Mouse (Mus musculus): Measurements from ENCODE around the gene Anapc11. TPM values are rescaled to one million over a fixed set of nuclear protein-coding genes. Genes with fewer than 3 reads are reported as not detected.

The Anapc11 gene
- polyA plus RNA-seq, 1 experiment from 2014 or later: 267 TPM

DNA sequence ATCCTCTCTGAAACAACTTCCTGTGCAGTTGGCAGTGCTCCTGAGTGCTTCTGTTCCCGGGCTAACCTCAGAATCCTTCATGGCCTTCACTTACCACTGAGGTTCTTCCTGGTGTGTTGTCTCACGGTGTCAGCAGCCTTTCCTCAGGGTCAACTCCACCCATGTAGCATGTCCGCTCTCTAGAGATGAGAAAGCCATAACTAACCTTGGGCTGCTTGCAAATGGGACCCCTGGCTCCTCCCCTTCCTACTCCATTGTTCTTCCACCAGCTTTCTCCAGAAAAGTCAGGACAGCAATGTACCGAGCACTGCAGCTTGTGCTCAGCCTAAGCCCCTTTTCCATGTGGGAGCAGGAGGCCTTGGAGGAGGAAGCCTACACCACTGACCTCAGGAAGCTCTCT lies 8.5 kb downstream of the Anapc11 start:
- Histone ChIP-seq H3K27ac (ENCODE audit: low read length) (no peak overlapping the region), H3K4me2 (replicated peaks; ENCODE audit: low read depth, low read length) (no peak overlapping the region), H3K36me3 (ENCODE audit: control insufficient read depth, insufficient read depth, low read length) (peaks cover 46% of the 10 kb centered on the region), H3K9me3 (ENCODE audit: control insufficient read depth, low read depth, low read length) (no peaks in the 10 kb centered on the region), H3K4me3 (ENCODE audit: low read depth, low read length) (no peak overlapping the region), H3K4me1 (ENCODE audit: control insufficient read depth, insufficient read depth, low read length) (peaks cover 21% of the 10 kb centered on the region), H3K9ac (replicated peaks; ENCODE audit: low read depth, low read length) (no peak overlapping the region), H3K27me3 (ENCODE audit: control insufficient read depth, insufficient read depth, low read length) (no peaks in the 10 kb centered on the region)
- ATAC-seq (ENCODE audit: insufficient number of reproducible peaks, insufficient read depth, low FRiP score, low read depth): no peak
- WGBS: 75% methylated on average over 4 of the region's 4 CpGs

DNA sequence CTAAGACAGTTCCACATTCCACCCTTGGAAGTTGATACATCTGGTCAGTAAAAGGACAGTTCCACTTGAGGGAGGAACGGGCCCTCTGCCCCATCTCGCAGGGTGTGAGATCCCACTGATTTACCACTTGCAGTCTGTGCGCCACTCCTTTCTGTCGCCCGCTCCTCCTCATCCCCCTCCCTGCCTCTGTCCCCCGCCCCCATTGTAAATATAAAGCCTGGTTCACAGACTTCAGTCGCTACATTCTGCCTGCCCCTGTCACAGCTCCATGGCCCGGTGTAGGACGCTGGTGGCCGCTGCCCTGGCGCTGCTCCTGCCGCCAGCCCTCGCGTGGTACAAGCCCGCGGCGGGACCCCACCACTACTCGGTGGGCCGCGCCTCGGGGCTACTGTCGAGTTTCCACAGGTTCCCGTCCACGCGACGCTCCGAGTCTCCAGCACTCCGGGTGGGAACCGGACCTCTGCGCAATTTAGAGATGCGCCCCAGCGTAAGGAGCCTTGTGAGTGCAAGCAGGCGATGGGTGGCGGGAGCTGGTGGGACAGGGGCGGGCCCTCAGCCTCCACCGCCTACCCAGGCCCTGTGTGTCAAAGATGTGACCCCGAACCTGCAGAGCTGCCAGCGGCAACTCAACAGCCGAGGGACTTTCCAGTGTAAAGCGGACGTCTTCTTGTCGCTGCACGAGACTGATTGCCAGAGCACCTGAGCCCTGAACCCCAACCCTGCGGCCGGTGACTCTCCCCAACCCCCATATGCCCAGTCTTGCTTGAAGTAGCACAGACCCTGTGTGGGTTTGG lies 10.2 kb downstream of the Anapc11 start, which contains the start of gene Npb:
TSS of gene Npb (plus strand) at position 237 of the 794 bp plus-strand sequence.
- Histone ChIP-seq H3K9me3 (ENCODE audit: control insufficient read depth, low read depth, low read length) (no peaks in the 10 kb centered on the region), H3K9ac (replicated peaks; ENCODE audit: low read depth, low read length) (peak within 1 kb of the TSS; percentile 42; the same call in 1 of the 2 replicates), H3K27me3 (ENCODE audit: control insufficient read depth, insufficient read depth, low read length) (no peaks in the 10 kb centered on the region), H3K4me1 (ENCODE audit: control insufficient read depth, insufficient read depth, low read length) (peaks cover 21% of the 10 kb centered on the region), H3K36me3 (ENCODE audit: control insufficient read depth, insufficient read depth, low read length) (peaks cover 48% of the 10 kb centered on the region), H3K4me3 (ENCODE audit: low read depth, low read length) (peak within 1 kb of the TSS; percentile 29), H3K27ac (ENCODE audit: low read length) (no peak within 1 kb of the TSS), H3K4me2 (replicated peaks; ENCODE audit: low read depth, low read length) (peak within 1 kb of the TSS; percentile 70)
- ATAC-seq (ENCODE audit: insufficient number of reproducible peaks, insufficient read depth, low FRiP score, low read depth): 0 out of 2 replicates have a peak, but pooled peaks have one; percentile 34
- WGBS: 2% methylated on average over 45 of the region's 45 CpGs

DNA sequence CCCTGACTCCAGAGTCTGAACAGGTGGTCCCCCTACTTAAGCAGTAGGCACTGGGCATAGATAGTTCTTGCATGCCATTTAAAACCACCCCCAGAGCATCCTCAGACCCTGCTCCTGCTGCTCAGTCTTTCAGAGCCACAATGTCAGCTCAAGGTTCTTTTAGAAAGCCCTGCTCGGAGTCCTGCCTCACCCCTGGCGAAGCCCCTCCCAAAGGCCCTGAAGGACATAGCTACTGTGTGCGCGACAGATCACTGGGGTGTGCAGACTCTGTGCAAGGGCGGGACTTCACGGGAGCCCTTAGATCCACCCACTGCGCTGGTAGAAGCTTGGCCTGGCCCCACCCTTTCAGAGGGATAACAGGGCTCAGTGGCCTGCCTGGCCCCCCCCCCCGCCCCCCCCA lies 11.0 kb downstream of the Anapc11 start:
- Histone ChIP-seq H3K4me3 (ENCODE audit: low read depth, low read length) (no peak overlapping the region), H3K9me3 (ENCODE audit: control insufficient read depth, low read depth, low read length) (no peaks in the 10 kb centered on the region), H3K4me2 (replicated peaks; ENCODE audit: low read depth, low read length) (no peak overlapping the region), H3K36me3 (ENCODE audit: control insufficient read depth, insufficient read depth, low read length) (peaks cover 50% of the 10 kb centered on the region), H3K27ac (ENCODE audit: low read length) (no peak overlapping the region), H3K4me1 (ENCODE audit: control insufficient read depth, insufficient read depth, low read length) (peaks cover 21% of the 10 kb centered on the region), H3K9ac (replicated peaks; ENCODE audit: low read depth, low read length) (no peak overlapping the region), H3K27me3 (ENCODE audit: control insufficient read depth, insufficient read depth, low read length) (no peaks in the 10 kb centered on the region)
- WGBS: 42% methylated on average over 8 of the region's 8 CpGs
- peak; percentile 73 for ATAC-seq (ENCODE audit: insufficient number of reproducible peaks, insufficient read depth, low FRiP score, low read depth)

DNA sequence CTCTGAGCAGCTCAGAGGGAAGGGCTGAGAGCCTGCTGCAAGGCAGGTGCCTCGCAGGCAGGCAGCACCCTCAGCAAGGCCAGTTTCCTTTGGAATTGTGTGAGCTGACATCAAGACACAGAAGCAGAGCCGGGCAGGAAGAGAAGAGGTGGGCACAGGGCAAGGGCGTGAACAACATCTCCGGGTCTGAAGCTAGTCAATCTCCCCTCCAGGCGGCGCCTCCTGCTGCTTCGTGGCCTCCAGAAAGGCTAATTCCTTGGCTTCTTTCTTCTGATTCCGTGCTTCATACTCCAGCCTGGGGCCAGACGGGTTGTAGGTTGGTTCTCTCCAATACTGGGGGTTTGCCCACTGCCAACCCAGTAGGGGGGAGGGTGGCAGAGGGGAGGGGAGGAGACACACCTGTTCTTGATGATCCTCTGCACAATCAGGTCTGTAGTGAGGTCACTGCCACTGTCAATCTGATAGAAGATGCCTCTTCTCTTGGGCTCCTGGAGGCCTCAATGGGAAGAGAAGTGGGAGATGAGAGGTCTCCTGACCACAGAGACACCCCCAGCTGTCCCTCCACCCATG lies 12.3 kb downstream of the Anapc11 start:
- Histone ChIP-seq H3K9me3 (ENCODE audit: control insufficient read depth, low read depth, low read length) (no peaks in the 10 kb centered on the region), H3K36me3 (ENCODE audit: control insufficient read depth, insufficient read depth, low read length) (peaks cover 37% of the 10 kb centered on the region), H3K4me1 (ENCODE audit: control insufficient read depth, insufficient read depth, low read length) (peaks cover 21% of the 10 kb centered on the region), H3K4me3 (ENCODE audit: low read depth, low read length) (no peak overlapping the region), H3K27me3 (ENCODE audit: control insufficient read depth, insufficient read depth, low read length) (no peaks in the 10 kb centered on the region), H3K27ac (ENCODE audit: low read length) (no peak overlapping the region), H3K4me2 (replicated peaks; ENCODE audit: low read depth, low read length) (no peak overlapping the region), H3K9ac (replicated peaks; ENCODE audit: low read depth, low read length) (no peak overlapping the region)
- WGBS: 88% methylated on average over 9 of the region's 9 CpGs
- ATAC-seq (ENCODE audit: insufficient number of reproducible peaks, insufficient read depth, low FRiP score, low read depth): no peak

DNA sequence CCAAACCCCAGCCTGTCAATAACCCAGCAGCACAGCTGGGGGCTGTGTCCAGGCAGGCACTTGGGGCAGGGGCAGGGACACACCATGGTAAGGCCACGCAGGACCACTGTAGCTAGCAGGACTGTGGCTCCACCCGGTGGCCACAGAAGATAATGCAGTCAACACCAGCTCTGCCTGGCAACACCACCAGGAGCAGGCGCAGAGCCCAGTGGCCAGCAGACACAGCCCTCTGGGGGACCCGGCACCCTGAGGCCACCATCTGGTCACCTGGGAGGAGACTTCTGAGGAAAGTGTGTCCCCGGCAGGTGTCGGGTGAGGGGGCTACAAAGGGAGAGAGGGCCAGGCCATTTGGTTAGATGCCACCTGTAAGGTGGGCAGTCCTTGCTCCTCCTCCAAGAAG lies 14.5 kb downstream of the Anapc11 start:
- Histone ChIP-seq H3K9ac (replicated peaks; ENCODE audit: low read depth, low read length) (no peak overlapping the region), H3K4me3 (ENCODE audit: low read depth, low read length) (no peak overlapping the region), H3K4me1 (ENCODE audit: control insufficient read depth, insufficient read depth, low read length) (peaks cover 27% of the 10 kb centered on the region), H3K4me2 (replicated peaks; ENCODE audit: low read depth, low read length) (no peak overlapping the region), H3K9me3 (ENCODE audit: control insufficient read depth, low read depth, low read length) (no peaks in the 10 kb centered on the region), H3K27ac (ENCODE audit: low read length) (no peak overlapping the region), H3K36me3 (ENCODE audit: control insufficient read depth, insufficient read depth, low read length) (peaks cover 34% of the 10 kb centered on the region), H3K27me3 (ENCODE audit: control insufficient read depth, insufficient read depth, low read length) (no peaks in the 10 kb centered on the region)
- WGBS: 28% methylated on average over 6 of the region's 6 CpGs
- ATAC-seq (ENCODE audit: insufficient number of reproducible peaks, insufficient read depth, low FRiP score, low read depth): no peak

DNA sequence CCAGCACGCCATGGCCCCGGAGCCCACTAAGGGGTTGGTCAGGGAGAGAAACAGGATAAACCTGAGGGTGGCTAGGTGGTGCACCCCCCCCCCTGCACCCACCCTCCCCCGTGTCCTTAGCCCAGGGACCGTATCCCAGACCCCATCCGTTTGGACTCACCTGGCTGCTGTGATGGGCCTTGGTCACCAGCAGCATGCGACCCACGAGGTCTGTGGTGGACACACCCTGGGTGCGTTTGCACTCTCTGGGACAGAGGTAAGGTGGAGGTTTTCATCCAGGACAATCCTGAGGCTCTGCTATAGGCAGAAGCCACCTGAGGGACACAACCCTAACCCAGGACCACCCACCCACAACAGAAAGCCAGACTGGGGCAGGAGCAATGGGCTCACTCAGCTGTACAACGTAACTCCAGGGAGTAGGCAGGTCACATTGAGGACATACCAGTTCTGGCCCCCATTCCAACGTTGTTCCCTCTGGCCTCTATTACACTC lies 15.3 kb downstream of the Anapc11 start:
- Histone ChIP-seq H3K4me3 (ENCODE audit: low read depth, low read length) (no peak overlapping the region), H3K4me2 (replicated peaks; ENCODE audit: low read depth, low read length) (no peak overlapping the region), H3K27ac (ENCODE audit: low read length) (no peak overlapping the region), H3K9ac (replicated peaks; ENCODE audit: low read depth, low read length) (no peak overlapping the region), H3K9me3 (ENCODE audit: control insufficient read depth, low read depth, low read length) (no peaks in the 10 kb centered on the region), H3K27me3 (ENCODE audit: control insufficient read depth, insufficient read depth, low read length) (no peaks in the 10 kb centered on the region), H3K36me3 (ENCODE audit: control insufficient read depth, insufficient read depth, low read length) (peaks cover 36% of the 10 kb centered on the region), H3K4me1 (ENCODE audit: control insufficient read depth, insufficient read depth, low read length) (peaks cover 20% of the 10 kb centered on the region)
- WGBS: 86% methylated on average over 10 of the region's 10 CpGs
- no peak for ATAC-seq (ENCODE audit: insufficient number of reproducible peaks, insufficient read depth, low FRiP score, low read depth)

DNA sequence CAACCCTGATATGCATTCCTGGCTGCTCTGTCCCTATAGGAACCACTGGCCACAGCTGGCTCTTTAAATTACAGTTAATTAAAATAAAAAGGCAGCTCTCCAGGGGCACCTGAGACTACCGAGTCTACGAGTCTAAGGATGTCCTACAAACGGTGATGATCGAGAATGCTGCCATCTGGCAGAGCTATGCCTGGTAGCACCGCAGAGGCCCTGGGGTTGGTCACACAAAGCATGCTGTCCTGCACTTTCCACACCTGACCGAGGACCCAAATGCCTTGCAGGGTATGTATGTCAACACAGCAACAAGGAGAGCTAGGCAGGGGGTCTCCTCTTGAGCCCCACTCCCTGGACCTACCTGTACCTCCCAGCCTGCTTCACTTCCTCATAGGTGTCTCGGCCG lies 15.8 kb downstream of the Anapc11 start:
- peaks cover 41% of the 10 kb centered on the region for H3K36me3 ChIP-seq (ENCODE audit: control insufficient read depth, insufficient read depth, low read length)
- no peak overlapping the region for H3K27ac ChIP-seq (ENCODE audit: low read length)
- no peaks in the 10 kb centered on the region for H3K27me3 ChIP-seq (ENCODE audit: control insufficient read depth, insufficient read depth, low read length)
- H3K9me3 ChIP-seq (ENCODE audit: control insufficient read depth, low read depth, low read length): no peaks in the 10 kb centered on the region
- 86% methylated on average over 8 of the region's 8 CpGs for WGBS
- no peak overlapping the region for H3K9ac ChIP-seq (replicated peaks; ENCODE audit: low read depth, low read length)
- ATAC-seq (ENCODE audit: insufficient number of reproducible peaks, insufficient read depth, low FRiP score, low read depth): no peak
- no peak overlapping the region for H3K4me3 ChIP-seq (ENCODE audit: low read depth, low read length)
- H3K4me2 ChIP-seq (replicated peaks; ENCODE audit: low read depth, low read length): no peak overlapping the region
- peaks cover 15% of the 10 kb centered on the region for H3K4me1 ChIP-seq (ENCODE audit: control insufficient read depth, insufficient read depth, low read length)

DNA sequence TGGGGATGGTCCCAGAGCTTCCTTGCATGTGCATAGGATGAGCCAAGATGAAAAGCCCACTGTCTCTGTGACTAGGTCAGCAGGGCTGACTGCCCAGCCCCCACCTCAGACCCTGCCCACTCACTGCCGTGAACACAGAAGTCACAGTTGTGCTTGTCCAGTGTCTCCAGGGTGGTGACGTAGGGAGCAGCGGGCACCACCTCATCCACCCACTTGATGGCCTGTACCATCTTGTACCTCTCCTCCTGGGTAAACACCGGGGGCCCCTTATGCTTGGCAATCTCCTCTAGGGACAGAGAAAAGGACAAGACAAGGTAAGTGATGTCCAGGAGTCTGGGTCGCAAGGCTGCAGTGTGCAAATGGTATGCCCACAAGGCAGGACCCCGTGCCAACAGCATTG lies 16.9 kb downstream of the Anapc11 start:
- Histone ChIP-seq H3K27ac (ENCODE audit: low read length) (no peak overlapping the region), H3K4me3 (ENCODE audit: low read depth, low read length) (no peak overlapping the region), H3K4me1 (ENCODE audit: control insufficient read depth, insufficient read depth, low read length) (peaks cover 10% of the 10 kb centered on the region), H3K9me3 (ENCODE audit: control insufficient read depth, low read depth, low read length) (no peaks in the 10 kb centered on the region), H3K36me3 (ENCODE audit: control insufficient read depth, insufficient read depth, low read length) (peaks cover 50% of the 10 kb centered on the region), H3K4me2 (replicated peaks; ENCODE audit: low read depth, low read length) (no peak overlapping the region), H3K27me3 (ENCODE audit: control insufficient read depth, insufficient read depth, low read length) (no peaks in the 10 kb centered on the region), H3K9ac (replicated peaks; ENCODE audit: low read depth, low read length) (no peak overlapping the region)
- 86% methylated on average over 6 of the region's 6 CpGs for WGBS
- no peak for ATAC-seq (ENCODE audit: insufficient number of reproducible peaks, insufficient read depth, low FRiP score, low read depth)
